ENCODE assay signal across 8 mouse cellular contexts in the genomic region with DNA sequence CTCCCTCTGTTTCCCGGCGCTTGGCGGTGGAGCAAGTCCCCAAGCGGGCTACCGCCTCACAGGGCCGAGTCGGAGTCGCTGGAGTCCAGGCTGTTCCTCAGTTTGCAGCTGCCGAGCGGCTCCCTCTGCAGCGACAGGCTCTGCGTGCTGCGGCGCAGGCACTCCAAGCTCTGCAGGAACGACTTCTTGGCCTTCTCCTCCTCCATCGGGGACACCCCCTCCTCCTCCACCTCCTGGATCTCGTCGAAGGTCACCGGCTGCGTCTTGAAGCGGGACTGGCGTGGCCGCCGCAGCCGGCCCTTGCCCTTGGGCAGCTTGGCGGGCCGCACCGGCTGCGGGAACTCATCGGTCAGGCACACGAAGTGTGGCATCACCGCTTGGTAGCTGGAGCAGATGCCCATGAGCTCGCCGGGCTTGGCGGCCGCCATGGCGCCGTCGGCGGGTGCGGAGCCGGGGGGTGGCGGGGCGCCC. TPM values are rescaled to one million over a fixed set of nuclear protein-coding genes. Genes with fewer than 3 reads are reported as not detected.
DNase-seq lines count a peak whose midpoint lies in the region; ATAC-seq lines count a peak whose summit lies in the region.

No protein-coding gene starts in this region.

- peak overlapping the region; percentile 68 for H3K4me3 ChIP-seq in hindbrain, embryonic 16.5 days (ENCODE audit: low read length)

- no peaks in the 10 kb centered on the region for H3K9me3 ChIP-seq in hindbrain, embryonic 16.5 days (ENCODE audit: control insufficient read depth, low read length)

- H3K4me1 ChIP-seq in hindbrain, embryonic 16.5 days (ENCODE audit: control insufficient read depth, insufficient read depth, low read depth, low read length): peaks cover 16% of the 10 kb centered on the region

- intact Hi-C loops in gastrocnemius, postnatal 14 days (cut with DNase I; ENCODE audit: low total_unique reads): loop anchor here (5.0 kb wide), 1 partner anchor 49 kb away; no protein-coding TSS in a partner anchor
- intact Hi-C loops in left cerebral cortex, postnatal 25 days (cut with DNase I): loop anchor here (2.0 kb wide), 2 partner anchors 38 to 86 kb away; no protein-coding TSS in a partner anchor

- DNase-seq in adrenal gland, postnatal 14 days: peak; percentile 72
- peak; percentile 58 for DNase-seq in gastrocnemius, postnatal 14 days
- peak; percentile 71 to 73 for DNase-seq in left cerebral cortex, postnatal 25 days (ENCODE audit: low spot score in 2 of 2)
- peak; percentile 78 for DNase-seq in right cerebral cortex, postnatal 25 days
- DNase-seq in spleen, postnatal 10 days (ENCODE audit: low spot score in 2 of 2): no peak

- peak overlapping the region; percentile 92 for H3K4me2 ChIP-seq in hindbrain, embryonic 16.5 days (ENCODE audit: low read length)

- H3K36me3 ChIP-seq in hindbrain, embryonic 16.5 days (ENCODE audit: control insufficient read depth, insufficient read depth, low read length): no peaks in the 10 kb centered on the region

- H3K27me3 ChIP-seq in hindbrain, embryonic 16.5 days (replicated peaks; ENCODE audit: control insufficient read depth, insufficient read depth, low read length): peaks cover 14% of the 10 kb centered on the region

- under 1% methylated on average over 37 of the region's 44 CpGs for WGBS in hindbrain, embryonic 16.5 days

- ATAC-seq in common myeloid progenitor, adult 5-6 weeks (replicated peaks; ENCODE audit: low read depth, poor library complexity, severe bottlenecking): peak; percentile 43
- ATAC-seq in hindbrain, embryonic 16.5 days: peak; percentile 55
- ATAC-seq in megakaryocyte progenitor cell, adult 5-6 weeks (replicated peaks; ENCODE audit: poor library complexity): peak; percentile 54

- peak overlapping the region; percentile 83 for H3K27ac ChIP-seq in hindbrain, embryonic 16.5 days (ENCODE audit: low read depth, low read length)

- H3K9ac ChIP-seq in hindbrain, embryonic 16.5 days (ENCODE audit: low read depth, low read length): peak overlapping the region; percentile 83

RNA-seq across cellular contexts. Expression of a gene that starts 0.6 kb away (rescaled TPM):
- 29.6 and 43.3 TPM in 2 replicates for total RNA-seq in adrenal gland, postnatal 14 days (2021)
- 0.55 TPM in 1 of 2 replicates, not detected in the other for total RNA-seq in common myeloid progenitor, adult 5-6 weeks (2017)
- total RNA-seq in gastrocnemius, postnatal 14 days (2021): 10 to 100 TPM in 1 of 2 experiments, 1 to 10 TPM in 1; 9.5 to 15.6 TPM
- polyA plus RNA-seq in hindbrain, embryonic 16.5 days (2015; fragmentation: Nextera tagmentation; extraction: Ambion mirVana): 7.1 and 7.4 TPM in 2 replicates
- 10 to 100 TPM; 46.6 to 48.8 TPM for total RNA-seq in left cerebral cortex, postnatal 25 days (2021)
- not detected in 2 replicates for total RNA-seq in megakaryocyte progenitor cell, adult 5-6 weeks (2015)
- total RNA-seq in megakaryocyte progenitor cell, adult 5-6 weeks (2017): not detected in 2 replicates

RNA-seq across cellular contexts. Expression of a gene that starts 39.8 kb away (rescaled TPM):
- total RNA-seq in adrenal gland, postnatal 14 days (2021): not detected in 2 replicates
- total RNA-seq in common myeloid progenitor, adult 5-6 weeks (2017): not detected in 2 replicates
- under 1 TPM in 1 of 2 experiments, not detected in 1; 0.86 TPM for total RNA-seq in gastrocnemius, postnatal 14 days (2021)
- polyA plus RNA-seq in hindbrain, embryonic 16.5 days (2015; fragmentation: Nextera tagmentation; extraction: Ambion mirVana): not detected in 2 replicates
- not detected for total RNA-seq in left cerebral cortex, postnatal 25 days (2021)
- total RNA-seq in megakaryocyte progenitor cell, adult 5-6 weeks (2015): not detected in 2 replicates
- total RNA-seq in megakaryocyte progenitor cell, adult 5-6 weeks (2017): not detected in 2 replicates

RNA-seq across cellular contexts. Expression of a gene that starts 54.2 kb away (rescaled TPM):
- 48.8 and 65.8 TPM in 2 replicates for total RNA-seq in adrenal gland, postnatal 14 days (2021)
- total RNA-seq in common myeloid progenitor, adult 5-6 weeks (2017): 25.7 and 32.3 TPM in 2 replicates
- total RNA-seq in gastrocnemius, postnatal 14 days (2021): 10 to 100 TPM; 48.9 to 54.0 TPM
- 43.6 and 44.7 TPM in 2 replicates for polyA plus RNA-seq in hindbrain, embryonic 16.5 days (2015; fragmentation: Nextera tagmentation; extraction: Ambion mirVana)
- total RNA-seq in left cerebral cortex, postnatal 25 days (2021): 10 to 100 TPM; 19.4 to 25.7 TPM
- 58.3 and 101 TPM in 2 replicates for total RNA-seq in megakaryocyte progenitor cell, adult 5-6 weeks (2015)
- total RNA-seq in megakaryocyte progenitor cell, adult 5-6 weeks (2017): 25.2 and 35.2 TPM in 2 replicates

Comparison
In these comparisons a context has a peak if more than half of its experiments do, and no peak if none do; other contexts are left out.
1. DNase-seq: peak in adrenal gland, postnatal 14 days (single experiment), gastrocnemius, postnatal 14 days (single experiment), left cerebral cortex, postnatal 25 days (2 of 2) and right cerebral cortex, postnatal 25 days (single experiment); none in spleen, postnatal 10 days (0 of 2).
2. Peak in every context shown above with its lines, with median percentiles within 50 percentile points of each other: ATAC-seq.